Mouse (Mus musculus) midbrain, embryonic 14.5 days (tissue): ENCODE data around the gene Cd4. TPM values are rescaled to one million over a fixed set of nuclear protein-coding genes. Genes with fewer than 3 reads are reported as not detected.
"Not testable (repeated sequence)": the region's sequence is repeated elsewhere in the genome, so short reads cannot be mapped to it uniquely, and the experiment has no call there.

Source experiments
- ATAC-seq: fragments of 200-750 bp; cut with Nextera tagmentation; 2 replicates; pipeline ENCODE4 v1.8.0; 2017; ENCODE audit warnings: moderate number of reproducible peaks, moderate library complexity; ENCODE audit not compliant: low FRiP score, low TSS enrichment
- DNase-seq: peaks from one replicate; pipeline ENCODE4 v3.0.0-alpha.2; 2015
- H3K27ac ChIP-seq: fragments of 300-500 bp; sonication (generic); replicated peaks from 2 replicates; pipeline ENCODE4 v1.5.1; 2014; ENCODE audit warnings: mild to moderate bottlenecking, low read depth, low read length, moderate library complexity
- H3K27me3 ChIP-seq: fragments of 300-500 bp; sonication (generic); 2 replicates; pipeline ENCODE4 v1.6.1; 2014; ENCODE audit warnings: low read length, control low read depth, mixed read lengths; ENCODE audit not compliant: control insufficient read depth, insufficient read depth
- H3K36me3 ChIP-seq: fragments of 300-500 bp; sonication (generic); 2 replicates; pipeline ENCODE4 v1.6.1; 2014; ENCODE audit warnings: low read length, control low read depth; ENCODE audit not compliant: control insufficient read depth, insufficient read depth
- H3K4me1 ChIP-seq: fragments of 300-500 bp; sonication (generic); 2 replicates; pipeline ENCODE4 v1.6.1; 2014; ENCODE audit warnings: mild to moderate bottlenecking, antibody characterized with exemption, low read length, control low read depth; ENCODE audit not compliant: control insufficient read depth, insufficient read depth
- H3K4me2 ChIP-seq: fragments of 300-500 bp; sonication (generic); 2 replicates; pipeline ENCODE4 v1.6.1; 2014; ENCODE audit warnings: mild to moderate bottlenecking, low read length, moderate library complexity
- H3K4me3 ChIP-seq: fragments of 300-500 bp; sonication (generic); replicated peaks from 2 replicates; pipeline ENCODE4 v1.5.1; 2014; ENCODE audit warnings: low read depth, low read length
- H3K9ac ChIP-seq: fragments of 300-500 bp; sonication (generic); replicated peaks from 2 replicates; pipeline ENCODE4 v1.6.1; 2014; ENCODE audit warnings: mild to moderate bottlenecking, low read length, moderate library complexity
- H3K9me3 ChIP-seq: fragments of 300-500 bp; sonication (generic); 2 replicates; pipeline ENCODE4 v1.6.1; 2016; ENCODE audit warnings: low read length, control low read depth, mixed read lengths; ENCODE audit not compliant: control insufficient read depth
- WGBS: fragments of 180-500 bp; shearing (Covaris S2); extraction: QIAGEN DNeasy Blood & Tissue Kit; methylation state at CpG from one replicate; pipeline ENCODE4 v1.1.7; 2014; 5-methylcytosine and 5-hydroxymethylcytosine counted together
- polyA plus RNA-seq: library from polyadenylated mRNA; unstranded; fragments of >200 nt; fragmentation: Nextera tagmentation; extraction: Ambion mirVana; gene quantifications from 2 replicates; pipeline ENCODE4 v1.2.1, GENCODE M21; 2014

The Cd4 gene
- polyA plus RNA-seq, 1 experiment from 2014 or later: 0.11 TPM

DNA sequence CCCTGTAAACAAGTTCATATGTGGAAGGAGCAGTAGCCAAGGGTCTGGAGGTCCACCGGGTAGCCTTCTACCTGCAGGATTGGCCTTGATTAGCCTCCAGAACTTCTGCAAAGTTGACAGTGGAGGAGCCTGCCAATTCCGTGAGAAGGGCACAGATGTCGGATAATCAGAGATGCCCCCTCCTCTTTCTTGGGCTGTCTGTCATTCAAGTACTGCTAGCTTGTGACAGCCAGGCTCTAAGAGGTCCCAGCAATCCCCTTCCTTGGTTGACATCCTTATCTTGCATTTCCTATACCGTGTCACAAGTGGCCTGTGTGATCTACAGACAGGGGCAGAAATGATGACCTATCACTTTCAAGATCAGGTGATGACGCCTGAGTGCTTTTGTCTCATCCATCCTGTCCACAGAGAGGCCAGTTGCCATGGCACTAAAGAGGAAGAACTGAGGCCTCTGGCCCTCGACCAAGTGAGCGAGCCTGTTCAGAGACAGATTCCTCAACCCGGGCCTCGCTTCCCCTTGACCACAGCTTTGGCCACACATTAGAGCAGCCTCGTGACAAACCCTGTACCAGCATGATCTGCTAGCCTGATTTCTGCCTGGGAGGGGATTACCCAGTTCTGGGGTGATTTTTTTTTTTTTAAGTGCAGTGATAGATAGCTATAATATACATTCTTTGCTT, 12.9 kb upstream of the Cd4 start:
- Histone ChIP-seq H3K4me1 (peaks cover 19% of the 10 kb centered on the region), H3K4me3 (no peak overlapping the region), H3K27ac (no peak overlapping the region; the same call in 1 of the 2 replicates), H3K9me3 (no peaks in the 10 kb centered on the region), H3K9ac (no peak overlapping the region), H3K4me2 (no peak overlapping the region), H3K36me3 (no peaks in the 10 kb centered on the region), H3K27me3 (no peaks in the 10 kb centered on the region)
- WGBS: 33% methylated on average over 10 of the region's 10 CpGs
- DNase-seq (no peak), ATAC-seq (no peak)

DNA sequence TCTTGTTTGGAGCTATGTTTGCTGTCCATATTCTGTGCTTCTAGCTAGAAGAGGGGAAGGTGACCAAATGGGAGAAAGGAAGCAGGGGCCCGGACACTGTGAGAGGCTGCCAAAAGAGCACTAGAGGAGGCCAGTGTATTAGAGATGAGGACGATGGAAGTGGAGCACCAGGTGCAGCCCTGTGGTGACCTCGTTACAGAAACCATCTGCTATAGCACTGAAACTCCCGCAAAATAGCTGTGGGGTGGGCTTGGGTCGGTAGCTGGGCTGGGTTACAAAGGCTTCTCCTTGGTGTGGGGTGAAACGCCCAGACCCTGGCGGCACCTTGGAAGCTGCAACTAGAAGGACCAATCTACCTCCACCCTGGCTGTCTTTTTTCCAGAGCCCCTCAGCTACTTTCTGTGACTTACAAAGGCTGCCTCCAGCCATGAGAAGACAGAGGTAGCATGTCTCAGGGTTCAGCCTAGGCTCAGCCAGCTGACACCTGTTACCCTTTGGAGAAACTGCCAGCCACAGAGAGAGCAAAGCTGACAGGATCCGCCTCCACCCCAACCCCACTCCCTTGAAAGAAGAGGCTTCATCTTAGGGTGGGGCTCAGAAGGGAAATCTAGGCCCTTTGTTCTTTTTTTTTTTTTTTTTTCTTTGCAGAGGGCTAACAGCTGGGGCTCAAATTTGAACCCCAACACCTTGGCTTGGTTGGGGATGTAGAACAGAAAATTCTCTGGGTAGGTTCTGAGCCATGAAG, 12.2 kb upstream of the Cd4 start:
- no peak overlapping the region for H3K4me2 ChIP-seq
- H3K9me3 ChIP-seq: no peaks in the 10 kb centered on the region
- H3K27ac ChIP-seq: no peak overlapping the region; the same call in 1 of the 2 replicates
- 51% methylated on average over 8 of the region's 8 CpGs for WGBS
- H3K36me3 ChIP-seq: no peaks in the 10 kb centered on the region
- H3K4me1 ChIP-seq: peaks cover 16% of the 10 kb centered on the region
- no peak overlapping the region for H3K4me3 ChIP-seq
- H3K9ac ChIP-seq: no peak overlapping the region
- no peaks in the 10 kb centered on the region for H3K27me3 ChIP-seq
- DNase-seq (no peak), ATAC-seq (no peak)

DNA sequence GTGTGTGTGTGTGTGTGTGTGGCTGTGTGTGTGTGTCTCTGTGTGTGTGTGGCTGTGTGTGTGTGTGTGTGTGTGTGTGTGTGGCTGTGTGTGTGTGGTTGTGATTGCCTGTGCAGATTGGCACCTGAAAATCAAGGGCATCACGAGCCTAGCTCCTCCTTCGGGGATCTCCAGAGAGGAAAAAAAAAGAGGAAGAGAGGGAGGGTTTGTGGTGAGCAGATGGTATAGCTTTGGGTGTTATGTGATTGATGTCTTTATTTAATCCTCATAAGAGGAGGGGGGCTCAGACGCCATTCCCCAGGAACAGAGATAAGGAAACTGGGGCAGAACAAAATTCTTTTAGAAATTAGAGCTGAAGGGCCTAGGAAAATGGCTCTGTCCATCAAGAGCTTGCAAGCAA, 10.3 kb upstream of the Cd4 start:
- peaks cover 1% of the 10 kb centered on the region; the same call in 1 of the 2 replicates for H3K4me1 ChIP-seq
- no peak overlapping the region for H3K4me3 ChIP-seq
- H3K4me2 ChIP-seq: no peak overlapping the region
- H3K27me3 ChIP-seq: no peaks in the 10 kb centered on the region
- WGBS: 25% methylated on average over 3 of the region's 3 CpGs
- no peak overlapping the region for H3K9ac ChIP-seq
- ATAC-seq: no peak
- no peaks in the 10 kb centered on the region for H3K9me3 ChIP-seq
- H3K36me3 ChIP-seq: no peaks in the 10 kb centered on the region
- no peak overlapping the region for H3K27ac ChIP-seq
- DNase-seq: no peak

DNA sequence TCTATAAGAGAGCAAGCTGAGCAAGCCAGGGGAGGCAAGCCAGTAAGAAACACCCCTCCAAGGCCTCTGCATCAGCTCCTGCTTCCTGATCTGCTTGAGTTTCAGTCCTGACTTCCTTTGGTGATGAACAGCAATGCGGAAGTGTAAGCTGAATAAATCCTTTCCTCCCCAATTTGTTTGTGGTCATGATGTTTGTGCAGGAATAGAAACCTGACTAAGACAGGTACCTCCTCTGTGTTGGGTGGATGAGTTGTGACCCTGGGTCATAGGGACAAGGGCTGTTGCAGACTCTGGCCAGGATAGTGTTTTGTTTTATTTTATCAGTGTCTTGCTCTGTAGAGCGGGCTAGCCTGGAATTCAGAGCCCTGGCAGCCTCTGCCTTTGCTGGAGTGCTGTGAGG, 6.1 kb upstream of the Cd4 start:
- H3K27me3 ChIP-seq, H3K4me3 ChIP-seq, H3K27ac ChIP-seq, DNase-seq, H3K9ac ChIP-seq, H3K4me2 ChIP-seq, H3K36me3 ChIP-seq, H3K9me3 ChIP-seq, ATAC-seq, H3K4me1 ChIP-seq: not testable (repeated sequence)
- 87% methylated on average over 2 of the region's 2 CpGs for WGBS

DNA sequence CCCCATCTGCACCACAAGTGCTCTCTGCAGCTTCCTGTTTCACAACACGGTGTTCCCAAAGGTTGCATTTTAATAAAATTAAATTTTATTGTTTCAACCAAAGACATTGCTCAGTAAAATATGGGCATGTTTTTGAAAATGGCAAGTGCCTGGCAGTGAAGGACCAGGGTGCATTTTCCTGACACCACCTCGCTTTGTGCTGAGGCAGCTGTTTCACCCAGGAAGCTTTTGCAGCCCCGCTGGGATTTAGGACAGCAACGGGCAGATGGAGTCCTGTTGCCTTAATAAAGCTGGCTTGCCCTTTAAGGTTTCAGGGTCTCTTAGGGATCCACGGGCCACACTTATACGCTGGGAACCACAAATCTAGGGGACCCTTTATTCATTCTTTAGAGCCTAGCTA, 3.0 kb upstream of the Cd4 start:
- H3K9me3 ChIP-seq: no peaks in the 10 kb centered on the region; the same call in 1 of the 2 replicates
- no peaks in the 10 kb centered on the region for H3K27me3 ChIP-seq
- no peak overlapping the region for H3K9ac ChIP-seq
- H3K4me3 ChIP-seq: no peak overlapping the region
- no peak overlapping the region for H3K4me2 ChIP-seq
- DNase-seq: no peak
- H3K36me3 ChIP-seq: no peaks in the 10 kb centered on the region
- no peak overlapping the region for H3K27ac ChIP-seq
- WGBS: 64% methylated on average over 6 of the region's 6 CpGs
- no peaks in the 10 kb centered on the region for H3K4me1 ChIP-seq
- no peak for ATAC-seq

DNA sequence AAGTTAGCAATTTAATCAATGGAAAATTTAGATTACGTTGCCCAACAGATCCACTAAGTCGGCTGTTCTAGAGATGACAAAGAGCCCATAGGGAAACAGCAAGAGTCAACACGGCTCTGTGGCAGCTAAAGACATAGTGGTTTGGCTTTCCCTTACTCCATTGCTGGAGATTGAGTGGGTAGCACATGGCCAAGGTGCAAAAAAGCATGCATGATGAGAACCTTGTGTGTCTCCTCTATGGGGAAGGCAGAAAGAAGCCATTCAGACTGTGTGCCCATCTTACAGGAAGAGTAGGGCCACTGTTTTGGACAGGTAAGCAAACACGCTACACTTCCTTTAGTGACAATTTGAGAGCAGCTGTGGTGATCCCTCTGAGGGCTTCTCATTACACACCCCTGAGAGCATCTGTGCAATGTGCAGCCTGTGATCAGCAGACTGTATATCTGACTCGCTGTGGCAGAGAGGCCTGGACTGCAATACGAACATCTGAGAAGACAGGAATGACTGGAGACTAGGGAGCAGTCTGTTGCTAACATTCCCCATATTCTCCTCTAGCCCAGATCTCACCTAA, 619 bp upstream of the Cd4 start:
- no peaks in the 10 kb centered on the region for H3K4me1 ChIP-seq
- no peak overlapping the region for H3K4me3 ChIP-seq
- no peaks in the 10 kb centered on the region for H3K27me3 ChIP-seq
- H3K9me3 ChIP-seq: no peaks in the 10 kb centered on the region; the same call in 1 of the 2 replicates
- ATAC-seq (no peak), DNase-seq (no peak)
- H3K4me2 ChIP-seq: no peak overlapping the region
- H3K36me3 ChIP-seq: no peaks in the 10 kb centered on the region
- H3K9ac ChIP-seq: no peak overlapping the region
- 92% methylated on average over 6 of the region's 6 CpGs for WGBS
- no peak overlapping the region for H3K27ac ChIP-seq

DNA sequence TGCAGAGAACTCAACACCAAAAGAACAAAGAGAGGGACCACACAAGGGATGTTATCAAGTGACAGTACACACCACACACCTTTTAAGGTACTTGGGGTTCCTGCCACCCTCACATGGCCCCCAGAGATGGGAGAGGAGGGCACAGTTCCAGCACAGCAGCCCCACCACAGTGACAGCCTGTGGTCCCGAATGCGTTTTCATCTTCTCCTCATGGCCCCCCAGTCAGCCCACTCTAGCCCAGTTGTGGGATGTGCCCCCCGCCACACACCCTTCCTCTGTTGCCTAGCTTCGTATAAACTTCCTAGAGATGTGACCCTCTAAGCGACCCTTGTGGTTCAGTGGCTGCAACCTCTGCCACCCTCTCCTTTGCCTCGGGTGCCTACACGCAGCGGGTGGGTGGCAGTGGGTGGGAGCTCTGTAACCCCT, 2.1 kb downstream of the Cd4 start:
- ATAC-seq (no peak), DNase-seq (no peak)
- Histone ChIP-seq H3K4me2 (no peak overlapping the region), H3K4me3 (no peak overlapping the region), H3K36me3 (no peaks in the 10 kb centered on the region), H3K9me3 (no peaks in the 10 kb centered on the region; the same call in 1 of the 2 replicates), H3K27me3 (no peaks in the 10 kb centered on the region), H3K4me1 (no peaks in the 10 kb centered on the region), H3K27ac (no peak overlapping the region), H3K9ac (no peak overlapping the region)
- 94% methylated on average over 8 of the region's 8 CpGs for WGBS

DNA sequence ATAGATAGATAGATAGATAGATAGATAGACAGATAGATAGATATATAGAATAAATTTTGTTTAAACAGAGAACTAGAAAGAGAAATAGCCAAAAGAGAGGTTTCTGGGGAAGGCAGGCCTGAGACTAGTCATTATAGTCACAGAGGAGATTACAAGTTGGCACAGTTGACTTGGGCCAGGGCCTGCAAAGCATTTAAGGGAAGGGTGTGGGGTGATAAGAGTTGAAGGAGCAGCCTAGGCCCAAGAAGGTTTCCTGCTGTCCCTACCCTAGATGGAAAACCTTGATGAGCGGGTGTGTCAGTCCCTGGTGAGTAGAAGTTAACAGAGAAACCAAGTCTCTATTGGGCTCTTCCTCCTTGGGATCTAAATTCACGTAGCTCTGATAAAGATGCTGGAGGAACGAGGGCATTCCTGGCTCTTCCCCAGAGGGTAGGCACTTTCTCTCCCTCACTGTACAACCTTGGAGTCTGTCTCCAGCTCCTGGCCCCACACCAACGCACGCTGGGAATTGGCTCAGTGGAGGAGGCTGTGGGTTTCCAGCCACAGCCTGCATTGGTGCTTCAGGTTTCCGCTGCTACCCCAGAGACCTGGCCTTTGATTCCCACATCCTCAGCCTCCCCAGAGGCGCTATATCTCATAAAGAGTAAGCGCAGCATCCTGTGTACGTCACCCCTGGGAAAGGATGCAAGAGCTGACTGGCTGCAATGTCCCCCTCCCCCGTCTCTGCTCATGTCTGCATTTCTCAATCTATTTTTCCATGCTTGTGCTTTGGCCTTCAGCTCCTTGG, 3.1 kb downstream of the Cd4 start:
- Histone ChIP-seq H3K36me3 (no peaks in the 10 kb centered on the region), H3K4me3 (no peak overlapping the region), H3K27me3 (no peaks in the 10 kb centered on the region), H3K9ac (no peak overlapping the region), H3K4me2 (no peak overlapping the region), H3K27ac (no peak overlapping the region), H3K4me1 (no peaks in the 10 kb centered on the region), H3K9me3 (no peaks in the 10 kb centered on the region; the same call in 1 of the 2 replicates)
- WGBS: 83% methylated on average over 10 of the region's 10 CpGs
- DNase-seq: no peak
- ATAC-seq: no peak
